Mouse (Mus musculus) kidney, postnatal 36 days (tissue): Measurements from ENCODE around the gene Tada2b.

Experiments
- DNase-seq, 2 experiments: peaks; one replicate each; pipeline ENCODE4 v3.0.0; 2021 to 2022; ENCODE audit warnings: mixed read lengths in 2 of 2

The Tada2b gene

GRCm38 (mm10) chr5:36479735-36480134 lies 4.3 kb downstream of the Tada2b start:
- no peak for DNase-seq

- no peak for DNase-seq
Observed at GRCm38 (mm10) chr5:36478540-36479420, 5.3 kb downstream of the Tada2b start.

- no peak for DNase-seq
Observed at GRCm38 (mm10) chr5:36477486-36477885, 6.6 kb downstream of the Tada2b start.

GRCm38 (mm10) chr5:36474283-36474682 lies 9.8 kb downstream of the Tada2b start:
- peak; percentile 78 to 87 for DNase-seq

GRCm38 (mm10) chr5:36472876-36473655 lies 11.0 kb downstream of the Tada2b start:
- DNase-seq, result peak in 1 of 2 experiments; percentile 53

- DNase-seq, result peak; percentile 65 to 83
Observed at GRCm38 (mm10) chr5:36471206-36471605, 12.9 kb downstream of the Tada2b start.

GRCm38 (mm10) chr5:36465889-36466288 lies 18.2 kb downstream of the Tada2b start:
- no peak for DNase-seq

- peak; percentile 99 for DNase-seq
Observed at GRCm38 (mm10) chr5:36464709-36465661, 19.1 kb downstream of the Tada2b start, which contains the start of gene Grpel1. Gene Grpel1, plus strand, starts transcription at chr5:36464998.

- DNase-seq, result no peak
Observed at GRCm38 (mm10) chr5:36463391-36463790, 20.7 kb downstream of the Tada2b start.

GRCm38 (mm10) chr5:36462810-36463209 lies 21.3 kb downstream of the Tada2b start:
- peak; percentile 81 to 94 for DNase-seq

GRCm38 (mm10) chr5:36461231-36461630 lies 22.9 kb downstream of the Tada2b start:
- DNase-seq, result no peak

GRCm38 (mm10) chr5:36460712-36461111 lies 23.4 kb downstream of the Tada2b start:
- no peak for DNase-seq

GRCm38 (mm10) chr5:36458926-36459325 lies 25.2 kb downstream of the Tada2b start:
- peak; percentile 44 to 79 for DNase-seq

GRCm38 (mm10) chr5:36457706-36458105 lies 26.4 kb downstream of the Tada2b start:
- DNase-seq, result no peak

GRCm38 (mm10) chr5:36452821-36453220 lies 31.3 kb downstream of the Tada2b start:
- DNase-seq, result no peak

GRCm38 (mm10) chr5:36451872-36452389 lies 32.2 kb downstream of the Tada2b start:
- no peak for DNase-seq

- DNase-seq, result no peak
Observed at GRCm38 (mm10) chr5:36451119-36451518, 33.0 kb downstream of the Tada2b start.

GRCm38 (mm10) chr5:36449710-36450358 lies 34.3 kb downstream of the Tada2b start:
- DNase-seq, result no peak

- DNase-seq, result no peak
Observed at GRCm38 (mm10) chr5:36447872-36448271, 36.2 kb downstream of the Tada2b start.

GRCm38 (mm10) chr5:36446166-36446890 lies 37.8 kb downstream of the Tada2b start:
- DNase-seq, result no peak

- DNase-seq, result no peak
Observed at GRCm38 (mm10) chr5:36445028-36445427, 39.1 kb downstream of the Tada2b start.
